Mouse (Mus musculus) c-Kit-positive CD71-positive TER-119-positive erythroid progenitor cells, embryonic 14.5 days (primary cell): ENCODE measurements at regions not wholly inside any gene's neighbourhood (a gene's known extent, or its start where the extent isn't known, plus 50 kb on each side); places are given as distances from the start of the nearest gene placed in this dataset.

Experiments
- DNase-seq: peaks from one replicate; pipeline ENCODE4 v3.0.0-alpha.2; 2013; ENCODE audit warnings: low spot score

GRCm38 (mm10) chr13:112073519-112074406 is 214.5 kb upstream of the Ankrd55 start:
- DNase-seq = peak; percentile 70

GRCm38 (mm10) chr13:112075847-112076479 is 212.3 kb upstream of the Ankrd55 start:
- no peak for DNase-seq

DNA sequence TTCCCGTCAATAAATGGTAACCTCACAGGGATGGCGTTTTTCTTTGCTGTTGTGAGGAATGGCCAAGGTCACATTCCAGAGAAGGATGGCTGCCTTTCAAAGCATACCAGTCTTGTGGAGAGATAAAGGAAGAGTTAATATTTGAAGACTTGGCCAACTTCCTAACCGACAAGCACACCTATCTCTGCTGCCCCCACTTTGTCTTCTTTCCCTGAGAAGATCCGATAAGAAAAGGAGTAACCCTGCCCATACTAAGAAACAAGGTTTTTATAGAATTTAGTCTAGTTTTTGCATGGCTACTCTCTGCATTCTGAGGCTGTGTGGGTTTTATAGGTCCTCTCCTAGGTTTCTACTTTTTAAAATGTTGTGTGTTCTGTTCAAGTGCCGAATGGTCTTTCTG is 210.2 kb upstream of the Ankrd55 start:
- DNase-seq = no peak

GRCm38 (mm10) chr13:112081935-112082334 is 206.3 kb upstream of the Ankrd55 start:
- no peak for DNase-seq

- no peak for DNase-seq
Observed at GRCm38 (mm10) chr13:112084484-112085278, 203.6 kb upstream of the Ankrd55 start.

GRCm38 (mm10) chr13:112088312-112088771 is 199.9 kb upstream of the Ankrd55 start:
- DNase-seq = no peak

- DNase-seq = no peak
Observed at GRCm38 (mm10) chr13:112090737-112091136, 197.5 kb upstream of the Ankrd55 start.

DNA sequence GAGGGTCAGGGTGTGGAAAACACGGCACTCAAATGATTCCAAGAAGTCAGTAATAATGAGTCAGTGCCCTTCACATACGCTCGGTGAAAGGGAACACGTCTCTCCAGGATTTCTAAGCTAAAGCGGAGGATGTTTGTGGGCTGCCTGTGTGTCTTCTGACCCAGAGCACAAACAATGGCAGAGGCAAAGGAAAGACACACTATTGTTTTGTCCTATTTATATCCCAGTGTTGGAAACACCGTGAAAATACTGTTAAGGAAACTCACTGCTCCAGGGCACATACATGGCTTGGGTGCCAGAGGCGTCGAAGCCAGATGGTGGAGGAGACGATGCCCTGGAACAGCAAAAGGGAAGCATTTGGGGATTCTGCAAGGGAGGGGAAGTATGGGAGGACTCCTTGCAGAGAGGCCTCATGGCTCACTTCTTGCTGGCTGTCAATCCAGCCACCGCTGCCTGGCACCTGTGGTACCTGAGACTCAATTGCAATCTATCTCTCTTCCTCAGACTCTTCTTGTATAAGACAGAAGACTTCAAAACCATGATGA is 192.6 kb upstream of the Ankrd55 start:
- DNase-seq = no peak

GRCm38 (mm10) chr13:112099953-112100591 is 188.2 kb upstream of the Ankrd55 start:
- no peak for DNase-seq

DNA sequence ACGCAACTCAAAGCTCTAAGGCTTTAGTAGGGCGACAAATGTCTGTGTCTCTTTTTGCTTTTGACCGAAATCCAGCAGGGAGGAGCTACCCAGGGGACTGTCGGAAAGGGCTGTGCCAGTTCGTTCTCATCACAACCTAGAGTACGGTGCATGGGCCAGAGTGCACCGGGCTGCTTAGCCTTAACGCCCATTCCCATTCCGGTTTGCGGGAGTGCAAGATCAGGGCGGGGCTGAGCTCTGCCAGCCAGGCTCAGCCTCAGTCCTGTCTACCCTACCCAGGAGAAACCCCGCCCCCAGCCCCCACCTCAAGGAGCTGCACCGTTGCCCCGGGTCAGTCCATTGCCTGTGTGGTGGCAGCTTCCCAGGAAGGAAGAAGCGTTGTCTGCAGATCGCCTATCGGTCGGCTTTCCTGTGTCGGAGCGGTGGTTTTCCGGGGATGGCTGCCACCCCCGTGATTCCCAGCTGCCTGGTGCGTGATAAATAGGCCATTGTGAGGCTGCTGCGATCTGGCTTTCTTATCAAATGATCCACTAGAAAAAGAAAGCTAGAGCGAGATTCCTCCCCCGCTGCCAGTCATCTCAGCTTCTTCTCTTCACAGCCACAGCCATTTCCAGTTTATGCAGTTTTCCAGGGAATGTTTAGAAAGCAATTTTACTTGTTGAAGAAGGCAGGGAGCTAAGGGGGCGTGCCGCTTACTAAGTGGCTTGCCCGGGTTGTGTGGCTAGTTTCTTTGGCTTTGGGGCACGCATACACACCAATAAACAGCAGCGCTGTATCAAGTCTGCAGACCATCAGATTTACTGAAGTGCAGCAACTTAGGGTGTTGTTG is 187.4 kb upstream of the Ankrd55 start:
- DNase-seq = no peak

GRCm38 (mm10) chr13:112101421-112101756 is 186.9 kb upstream of the Ankrd55 start:
- DNase-seq = no peak

GRCm38 (mm10) chr13:112105953-112106352 is 182.3 kb upstream of the Ankrd55 start:
- no peak for DNase-seq

- DNase-seq = no peak
Observed at GRCm38 (mm10) chr13:112114741-112115201, 173.5 kb upstream of the Ankrd55 start.

DNA sequence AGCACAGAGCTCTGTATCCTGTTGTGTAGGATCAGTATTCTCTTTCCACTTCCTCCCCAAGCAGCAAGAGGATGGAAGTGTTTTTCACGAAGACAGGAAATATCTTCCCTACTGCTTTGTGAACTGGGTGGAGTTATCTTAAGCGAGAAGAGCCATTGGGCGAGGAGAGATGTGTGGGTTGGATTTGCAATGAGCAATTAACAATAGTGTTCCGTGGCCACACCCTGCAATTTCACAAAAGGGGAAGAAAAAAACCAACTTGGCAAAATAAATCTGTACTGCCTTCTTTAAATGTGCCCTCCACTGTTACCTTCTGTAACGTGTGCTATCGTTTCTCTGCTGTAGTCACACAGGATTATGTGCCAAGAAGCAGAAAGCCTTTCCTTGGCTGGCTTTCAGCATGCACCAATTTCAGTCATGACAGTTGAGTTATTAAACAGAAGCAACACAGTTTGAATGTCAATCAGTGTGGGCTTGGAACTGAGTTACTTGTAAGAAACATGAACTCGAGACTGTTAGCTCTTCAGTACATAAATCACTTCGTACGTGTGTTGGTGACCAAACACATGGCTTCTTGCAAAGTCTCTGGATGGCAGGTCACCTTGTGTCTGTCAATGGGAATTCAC is 172.0 kb upstream of the Ankrd55 start:
- no peak for DNase-seq

GRCm38 (mm10) chr13:112118564-112118963 is 169.7 kb upstream of the Ankrd55 start:
- DNase-seq = no peak

- DNase-seq = no peak
Observed at GRCm38 (mm10) chr13:112119611-112120041, 168.6 kb upstream of the Ankrd55 start.

DNA sequence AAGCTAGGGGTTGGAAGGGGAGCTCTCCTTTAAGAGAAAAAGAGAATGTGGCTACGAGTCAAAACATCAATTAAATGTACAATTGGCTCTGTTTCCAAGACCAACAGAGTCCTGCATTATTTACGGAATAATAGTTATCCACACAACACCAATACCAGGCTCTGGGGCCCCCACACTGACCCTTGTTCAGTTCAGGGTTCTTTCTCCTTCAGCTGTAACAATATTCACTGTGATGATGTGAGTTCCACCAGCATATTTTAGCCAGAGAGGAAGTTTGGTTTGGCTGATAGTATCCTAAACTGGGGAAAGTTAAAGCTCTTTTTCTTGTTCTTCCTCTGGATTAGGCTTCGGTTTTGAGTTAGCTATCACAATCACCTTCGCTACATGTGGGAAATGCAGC is 167.9 kb upstream of the Ankrd55 start:
- DNase-seq = no peak

DNA sequence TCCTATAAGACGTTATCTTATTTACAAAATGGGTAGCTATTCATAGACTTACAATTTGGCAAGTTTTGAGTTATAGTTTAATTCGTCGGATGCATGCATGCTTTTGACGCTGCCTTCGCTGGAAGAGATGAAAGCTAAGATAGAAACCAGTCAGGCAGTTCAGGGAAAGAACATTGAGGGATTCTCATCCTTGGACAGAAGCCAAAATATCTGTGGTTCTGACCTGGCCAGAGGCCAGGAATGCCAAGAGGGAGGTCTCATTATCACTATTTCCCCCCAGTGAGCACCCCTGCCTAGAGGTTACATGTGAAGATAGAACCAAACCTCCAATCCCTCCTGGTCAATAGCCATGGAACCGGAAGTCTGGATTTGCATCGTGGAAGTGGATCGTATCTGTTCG is 167.1 kb upstream of the Ankrd55 start:
- DNase-seq = no peak

- no peak for DNase-seq
Observed at GRCm38 (mm10) chr13:112122842-112123373, 165.3 kb upstream of the Ankrd55 start.
